Mouse (Mus musculus) fibroblast of lung, adult 2 months (primary cell): ENCODE measurements at regions not wholly inside any gene's neighbourhood (a gene's known extent, or its start where the extent isn't known, plus 50 kb on each side); places are given as distances from the start of the nearest gene placed in this dataset.
"Not testable (repeated sequence)": the region's sequence is repeated elsewhere in the genome, so short reads cannot be mapped to it uniquely, and the experiment has no call there.

Source experiments
- DNase-seq: peaks from one replicate; pipeline ENCODE4 v3.0.0-alpha.2; 2011; ENCODE audit warnings: low read depth

GRCm38 (mm10) chrX:166809165-166809564 lies 223.6 kb upstream of the Egfl6 start:
- DNase-seq, result no peak

- DNase-seq, result no peak
Observed at GRCm38 (mm10) chrX:166808207-166808606, 222.7 kb upstream of the Egfl6 start.

GRCm38 (mm10) chrX:166805957-166806356 lies 220.4 kb upstream of the Egfl6 start:
- no peak for DNase-seq

GRCm38 (mm10) chrX:166805480-166805879 lies 220.0 kb upstream of the Egfl6 start:
- DNase-seq, result peak; percentile 40

GRCm38 (mm10) chrX:166803246-166803645 lies 217.7 kb upstream of the Egfl6 start:
- no peak for DNase-seq

GRCm38 (mm10) chrX:166801017-166801416 lies 215.5 kb upstream of the Egfl6 start:
- no peak for DNase-seq

GRCm38 (mm10) chrX:166795651-166796050 lies 210.1 kb upstream of the Egfl6 start:
- no peak for DNase-seq

GRCm38 (mm10) chrX:166789031-166789430 lies 203.5 kb upstream of the Egfl6 start:
- DNase-seq, result no peak

- not testable (repeated sequence) for DNase-seq
Observed at GRCm38 (mm10) chrX:166787137-166787536, 201.6 kb upstream of the Egfl6 start.

- DNase-seq, result no peak
Observed at GRCm38 (mm10) chrX:166785615-166786014, 200.1 kb upstream of the Egfl6 start.

- no peak for DNase-seq
Observed at GRCm38 (mm10) chrX:166783377-166783776, 197.9 kb upstream of the Egfl6 start.

GRCm38 (mm10) chrX:166779334-166780092 lies 194.0 kb upstream of the Egfl6 start:
- no peak for DNase-seq

- DNase-seq, result no peak
Observed at GRCm38 (mm10) chrX:166773408-166773854, 187.9 kb upstream of the Egfl6 start.

GRCm38 (mm10) chrX:166766991-166767390 lies 181.5 kb upstream of the Egfl6 start:
- DNase-seq, result no peak

- no peak for DNase-seq
Observed at GRCm38 (mm10) chrX:166765647-166766046, 180.1 kb upstream of the Egfl6 start.

- DNase-seq, result no peak
Observed at GRCm38 (mm10) chrX:166762098-166762497, 176.6 kb upstream of the Egfl6 start.

- no peak for DNase-seq
Observed at GRCm38 (mm10) chrX:166757152-166757551, 171.6 kb upstream of the Egfl6 start.

- DNase-seq, result no peak
Observed at GRCm38 (mm10) chrX:166754967-166755654, 169.6 kb upstream of the Egfl6 start.

GRCm38 (mm10) chrX:166749055-166749679 lies 163.6 kb upstream of the Egfl6 start:
- no peak for DNase-seq

GRCm38 (mm10) chrX:166731354-166731753 lies 145.8 kb upstream of the Egfl6 start:
- no peak for DNase-seq

- no peak for DNase-seq
Observed at GRCm38 (mm10) chrX:166728622-166728928, 143.1 kb upstream of the Egfl6 start.

- no peak for DNase-seq
Observed at GRCm38 (mm10) chrX:166727823-166728621, 142.5 kb upstream of the Egfl6 start.
